Mouse (Mus musculus) MEL (cell line): ENCODE measurements around the gene Unc5b. TPM values are rescaled to one million over a fixed set of nuclear protein-coding genes. Genes with fewer than 3 reads are reported as not detected.

Experiments
- DNase-seq: peaks from one replicate; pipeline ENCODE4 v3.0.0; 2011; ENCODE audit warnings: low read depth, low spot score
- H3K27ac ChIP-seq: 2 replicates; pipeline ENCODE4 v1.5.1; 2012; ENCODE audit warnings: low read depth, mild to moderate bottlenecking, control low read depth, low read length, moderate library complexity; ENCODE audit not compliant: control insufficient read depth
- H3K27me3 ChIP-seq, 2 experiments: fragments of 150-350 bp in 1 of 2; sonication (generic) in 1 of 2; 2 replicates each; pipeline ENCODE4 v1.6.1; 2012; ENCODE audit warnings: low read length in 2 of 2, mild to moderate bottlenecking in 2 of 2, improper control_type of control experiment in 1 of 2, moderate library complexity in 1 of 2; ENCODE audit not compliant: insufficient read depth in 2 of 2, control insufficient read depth in 1 of 2
- H3K36me3 ChIP-seq, 2 experiments: 2 replicates each; pipeline ENCODE4 v1.6.1; 2012 to 2014; ENCODE audit warnings: low read length in 2 of 2, improper control_type of control experiment in 1 of 2, inconsistent platforms in 1 of 2, mild to moderate bottlenecking in 1 of 2; ENCODE audit not compliant: insufficient read depth in 2 of 2, control insufficient read depth in 1 of 2
- H3K4me1 ChIP-seq, 2 experiments: fragments of 150-350 bp in 1 of 2; sonication (generic) in 1 of 2; 2 replicates each; pipeline ENCODE4 v1.6.1; 2012; ENCODE audit warnings: low read length in 2 of 2, improper control_type of control experiment in 1 of 2, mild to moderate bottlenecking in 1 of 2; ENCODE audit not compliant: insufficient read depth in 2 of 2, control insufficient read depth in 1 of 2
- H3K4me3 ChIP-seq, 2 experiments: fragments of 150-350 bp in 1 of 2; sonication (generic) in 1 of 2; 2 replicates each; pipeline ENCODE4 v1.5.1; 2012; ENCODE audit warnings: low read depth in 2 of 2, low read length in 2 of 2, mild to moderate bottlenecking in 2 of 2, moderate library complexity in 2 of 2, control low read depth in 1 of 2, improper control_type of control experiment in 1 of 2; ENCODE audit not compliant: control insufficient read depth in 1 of 2, insufficient read depth in 1 of 2
- H3K79me2 ChIP-seq: 2 replicates; pipeline ENCODE4 v1.6.1; 2012; ENCODE audit warnings: mild to moderate bottlenecking, low read length, moderate library complexity; ENCODE audit not compliant: control insufficient read depth, poor library complexity, insufficient read depth
- H3K9ac ChIP-seq: 2 replicates; pipeline ENCODE4 v1.6.1; 2012; ENCODE audit warnings: low read depth, mild to moderate bottlenecking, control low read depth, low read length, moderate library complexity; ENCODE audit not compliant: control insufficient read depth, poor library complexity, severe bottlenecking
- H3K9me3 ChIP-seq: fragments of 150-350 bp; sonication (generic); replicated peaks from 2 replicates; pipeline ENCODE4 v1.6.1; 2012; ENCODE audit warnings: mild to moderate bottlenecking, low read length, improper control_type of control experiment, moderate library complexity; ENCODE audit not compliant: insufficient read depth
- BHLHE40 ChIP-seq: IDR thresholded peaks from 2 replicates; pipeline ENCODE4 v1.6.1; 2012; ENCODE audit warnings: low read depth, mild to moderate bottlenecking, inconsistent platforms, low read length, improper control_type of control experiment, borderline replicate concordance
- CHD2 ChIP-seq: IDR thresholded peaks from 2 replicates; pipeline ENCODE4 v1.6.1; 2011; ENCODE audit warnings: low read length, improper control_type of control experiment
- CTCF ChIP-seq, 3 experiments: IDR thresholded peaks in 2 of 3; conservative IDR thresholded peaks in 1 of 3; 2 replicates each; pipeline ENCODE4 v1.5.1; 2011 to 2012; ENCODE audit warnings: low read length in 3 of 3, low read depth in 2 of 3, mild to moderate bottlenecking in 2 of 3, improper control_type of control experiment in 1 of 3, inconsistent platforms in 1 of 3, mixed read lengths in 1 of 3, moderate library complexity in 1 of 3; ENCODE audit not compliant: control insufficient read depth in 1 of 3, insufficient read depth in 1 of 3, poor library complexity in 1 of 3, severe bottlenecking in 1 of 3
- E2F4 ChIP-seq: IDR thresholded peaks from 2 replicates; pipeline ENCODE4 v1.6.1; 2011; ENCODE audit warnings: low read depth, low read length, improper control_type of control experiment, borderline replicate concordance
- ELF1 ChIP-seq: IDR thresholded peaks from 2 replicates; pipeline ENCODE4 v1.6.1; 2014; ENCODE audit warnings: low read depth, mild to moderate bottlenecking, inconsistent platforms, low read length, improper control_type of control experiment, moderate library complexity
- EP300 ChIP-seq, 2 experiments: IDR thresholded peaks; 2 replicates each; pipeline ENCODE4 v1.6.1; 2011; ENCODE audit warnings: improper control_type of control experiment in 2 of 2, low read length in 2 of 2, low read depth in 1 of 2, mild to moderate bottlenecking in 1 of 2
- HCFC1 ChIP-seq: IDR thresholded peaks from 2 replicates; pipeline ENCODE4 v1.6.1; 2012; ENCODE audit warnings: low read depth, mild to moderate bottlenecking, inconsistent platforms, low read length, improper control_type of control experiment, moderate library complexity
- JUND ChIP-seq: IDR thresholded peaks from 2 replicates; pipeline ENCODE4 v1.6.1; 2011; ENCODE audit warnings: low read depth, mild to moderate bottlenecking, improper control_type of control experiment, low read length
- MAFK ChIP-seq: IDR thresholded peaks from 2 replicates; pipeline ENCODE4 v1.6.1; 2011; ENCODE audit warnings: low read depth, mild to moderate bottlenecking, low read length, improper control_type of control experiment, borderline replicate concordance
- MAX ChIP-seq: IDR thresholded peaks from 2 replicates; pipeline ENCODE4 v1.6.1; 2011; ENCODE audit warnings: low read length, improper control_type of control experiment
- MYC ChIP-seq: IDR thresholded peaks from 2 replicates; pipeline ENCODE4 v1.6.1; 2011; ENCODE audit warnings: low read depth, mild to moderate bottlenecking, low read length, improper control_type of control experiment, moderate library complexity
- NELFE ChIP-seq: IDR thresholded peaks from 2 replicates; pipeline ENCODE4 v1.6.1; 2011; ENCODE audit warnings: low read depth, low read length, improper control_type of control experiment
- NRF1 ChIP-seq: IDR thresholded peaks from 2 replicates; pipeline ENCODE4 v1.6.1; 2014; ENCODE audit warnings: low read depth, mild to moderate bottlenecking, inconsistent platforms, low read length, improper control_type of control experiment, moderate library complexity; ENCODE audit not compliant: poor library complexity, insufficient read depth, severe bottlenecking
- POLR2A ChIP-seq, 2 experiments: IDR thresholded peaks; 2 replicates each; pipeline ENCODE4 v1.6.1; 2011 to 2012; ENCODE audit warnings: low read length in 2 of 2, mild to moderate bottlenecking in 2 of 2, control low read depth in 1 of 2, improper control_type of control experiment in 1 of 2, low read depth in 1 of 2, moderate library complexity in 1 of 2; ENCODE audit not compliant: control insufficient read depth in 1 of 2, insufficient read depth in 1 of 2, poor library complexity in 1 of 2
- POLR2AphosphoS2 ChIP-seq: IDR thresholded peaks from 2 replicates; pipeline ENCODE4 v1.6.1; 2011; ENCODE audit warnings: low read length, improper control_type of control experiment
- POLR2AphosphoS5 ChIP-seq: IDR thresholded peaks from 2 replicates; pipeline ENCODE4 v1.6.1; 2012; ENCODE audit warnings: low read depth, borderline replicate concordance, mild to moderate bottlenecking, inconsistent platforms, low read length, moderate library complexity, mixed read lengths
- RAD21 ChIP-seq: IDR thresholded peaks from 2 replicates; pipeline ENCODE4 v1.6.1; 2011; ENCODE audit warnings: mild to moderate bottlenecking, low read depth, low read length, improper control_type of control experiment
- RCOR1 ChIP-seq: IDR thresholded peaks from 2 replicates; pipeline ENCODE4 v1.6.1; 2012; ENCODE audit warnings: low read depth, mild to moderate bottlenecking, inconsistent platforms, low read length, improper control_type of control experiment
- SMC3 ChIP-seq: IDR thresholded peaks from 2 replicates; pipeline ENCODE4 v1.6.1; 2011; ENCODE audit warnings: low read depth, low read length, improper control_type of control experiment
- TCF12 ChIP-seq: IDR thresholded peaks from 2 replicates; pipeline ENCODE4 v1.6.1; 2014; ENCODE audit warnings: low read depth, mild to moderate bottlenecking, inconsistent platforms, low read length, improper control_type of control experiment, moderate library complexity
- ZC3H11A ChIP-seq: IDR thresholded peaks from 2 replicates; pipeline ENCODE4 v1.6.1; 2012; ENCODE audit warnings: low read depth, mild to moderate bottlenecking, inconsistent platforms, low read length, improper control_type of control experiment
- ZMIZ1 ChIP-seq: IDR thresholded peaks from 2 replicates; pipeline ENCODE4 v1.6.1; 2012; ENCODE audit warnings: low read depth, mild to moderate bottlenecking, inconsistent platforms, low read length, improper control_type of control experiment, moderate library complexity
- polyA plus RNA-seq, 2 experiments: library from polyadenylated mRNA; stranded (reverse) in 1 of 2; unstranded in 1 of 2; fragments of >175 nt in 1 of 2; fragments of >200 nt in 1 of 2; gene quantifications; 2 replicates each; pipeline versions ENCODE4 v1.2.1 to v1.2.4; 2012; ENCODE audit warnings: low replicate concordance in 2 of 2, low read depth in 1 of 2; ENCODE audit not compliant: insufficient read length in 2 of 2, insufficient read depth in 1 of 2, missing spikeins in 1 of 2
- total RNA-seq: library from RNA; depleted of rRNA; stranded (reverse); fragments of 300-350 nt; gene quantifications from 2 replicates; pipeline ENCODE4 v1.2.3, GENCODE M21; 2012

The Unc5b gene
- total and polyA plus RNA-seq, 3 experiments, result not detected

DNA sequence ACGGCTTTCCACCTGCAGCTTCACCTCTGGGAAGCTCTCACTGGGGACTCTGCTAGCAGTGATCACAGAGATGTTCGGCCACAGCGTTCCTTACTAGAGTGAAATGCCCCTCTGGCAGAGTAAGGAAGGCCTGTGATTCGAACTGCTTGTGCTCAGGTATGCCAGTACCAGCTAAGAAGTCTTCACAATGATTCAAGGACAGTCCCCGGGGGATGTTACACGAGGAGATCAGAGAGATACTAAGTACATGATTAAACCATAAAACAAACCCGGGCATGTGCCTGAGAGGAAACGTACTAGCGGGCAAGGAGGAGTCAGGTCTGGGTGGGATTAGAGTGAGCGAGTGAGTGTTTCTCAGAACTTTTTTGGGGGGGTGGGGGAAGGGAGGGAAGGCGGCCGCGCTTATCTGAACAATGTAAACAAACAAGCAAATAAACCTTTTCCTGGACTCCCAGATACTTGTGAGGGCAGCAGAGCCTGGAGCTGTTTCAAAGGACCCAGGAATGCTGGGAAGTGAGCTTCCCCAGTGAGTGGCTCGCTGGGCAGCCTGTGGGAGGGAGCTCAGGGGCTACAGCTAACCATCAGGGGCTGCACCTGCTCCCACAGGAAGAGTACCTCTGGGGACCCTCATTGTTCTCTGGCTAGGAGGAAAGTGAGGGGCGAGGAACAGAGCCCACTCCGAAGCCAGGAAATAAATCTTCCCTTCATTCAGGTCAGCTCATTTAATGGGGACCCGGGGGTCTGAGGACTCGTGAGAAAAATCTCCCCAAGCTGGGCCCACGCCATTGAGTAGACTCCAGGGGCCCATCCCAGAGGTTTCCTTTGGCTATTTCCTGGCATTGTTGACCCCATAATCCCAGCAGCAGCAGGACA lies 30.9 kb downstream of the Unc5b start:
- DNase-seq, result no peak
- Histone ChIP-seq H3K79me2 (no peaks in the 10 kb centered on the region), H3K9ac (no peak overlapping the region), H3K4me1 (no peaks in the 10 kb centered on the region), H3K4me3 (no peak overlapping the region), H3K9me3 (no peaks in the 10 kb centered on the region), H3K27ac (no peak overlapping the region), H3K36me3 (no peaks in the 10 kb centered on the region), H3K27me3 (no peaks in the 10 kb centered on the region)
- TF ChIP-seq NELFE (no peak), E2F4 (no peak), HCFC1 (no peak), RCOR1 (no peak), MYC (no peak)

DNA sequence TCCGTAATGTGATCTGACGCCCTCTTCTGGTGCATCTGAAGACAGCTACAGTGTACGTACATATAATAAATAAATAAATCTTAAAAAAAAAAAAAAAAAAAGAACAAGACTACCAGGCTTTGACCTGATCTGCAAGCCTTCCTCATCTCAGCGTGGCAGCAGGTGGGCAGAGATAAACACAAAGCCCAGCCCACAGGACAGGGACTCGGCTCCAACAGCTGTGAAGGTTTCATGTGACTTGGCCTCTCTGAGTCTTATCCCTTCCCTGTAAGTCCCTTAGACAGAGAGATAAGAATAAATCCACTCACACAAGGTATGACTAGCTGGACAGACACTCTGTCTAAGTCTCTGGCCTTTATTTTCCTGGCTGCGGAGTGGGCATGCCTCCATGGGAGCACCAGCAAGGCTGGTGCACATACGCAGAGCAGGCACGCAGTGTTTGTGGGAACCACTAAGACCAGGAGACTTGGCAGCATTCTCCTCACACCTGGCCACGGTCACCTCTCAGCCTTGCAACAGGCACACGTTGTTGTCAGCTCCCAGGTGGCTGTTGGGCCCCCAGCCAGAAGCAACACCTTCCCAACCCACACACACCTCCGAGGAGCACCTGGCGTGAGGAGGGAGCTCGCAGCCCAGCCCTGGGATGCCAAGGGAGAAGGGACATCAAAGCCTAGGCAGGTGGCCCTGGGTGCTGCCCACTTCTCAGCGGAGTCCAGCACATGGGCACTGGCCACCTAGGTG lies 33.5 kb downstream of the Unc5b start:
- Histone ChIP-seq H3K4me3 (no peak overlapping the region), H3K36me3 (no peaks in the 10 kb centered on the region), H3K27me3 (no peaks in the 10 kb centered on the region), H3K79me2 (no peaks in the 10 kb centered on the region)
- no peak for TF ChIP-seq TCF12
- TF ChIP-seq CHD2, result no peak
- no peak for TF ChIP-seq SMC3
- no peak for TF ChIP-seq E2F4
- TF ChIP-seq POLR2AphosphoS5, result no peak
- TF ChIP-seq ELF1, result no peak
- TF ChIP-seq EP300 (IDR thresholded peaks at IDR 0.05; ENCODE audit: low read depth in 1 of 2, low read length in 2 of 2), result no peak
- no peak for TF ChIP-seq HCFC1
- no peak for TF ChIP-seq ZMIZ1
- no peak for TF ChIP-seq NRF1
- no peak for TF ChIP-seq CTCF (IDR thresholded peaks at IDR 0.05 in 2 of 3, conservative IDR thresholded peaks at IDR 0.05 in 1 of 3; ENCODE audit: control insufficient read depth in 1 of 3, insufficient read depth in 1 of 3, low read depth in 2 of 3, low read length in 3 of 3, poor library complexity in 1 of 3, severe bottlenecking in 1 of 3)
- TF ChIP-seq ZC3H11A, result no peak
- no peak for TF ChIP-seq BHLHE40
- no peak for TF ChIP-seq JUND
- no peak for TF ChIP-seq MAX
- no peak for TF ChIP-seq MAFK
- no peak for TF ChIP-seq POLR2A (IDR thresholded peaks at IDR 0.05; ENCODE audit: control insufficient read depth in 1 of 2, insufficient read depth in 1 of 2, low read depth in 1 of 2, low read length in 2 of 2, poor library complexity in 1 of 2)
- TF ChIP-seq POLR2AphosphoS2, result no peak
- no peak for TF ChIP-seq RAD21
- TF ChIP-seq, all 39 proteins: peak for 0
- Histone ChIP-seq H3K9ac (no peak overlapping the region), H3K4me1 (no peaks in the 10 kb centered on the region), H3K27ac (no peak overlapping the region), H3K9me3 (no peaks in the 10 kb centered on the region)
- no peak for DNase-seq
